Mouse (Mus musculus): ENCODE data around the gene 0610010K14Rik.

0610010K14Rik gene
- long read RNA-seq, experiment 1, transcript 0610010K14Rik-208 (6 exons, 880 nt), result major isoform, 8 of 18 reads
- long read RNA-seq, experiment 1, partial matches to known transcripts, result 1 of 18 reads
- long read RNA-seq, experiment 1, other reads (novel, unspliced or antisense), result 3 of 18 reads
- long read RNA-seq, experiment 2, transcript 0610010K14Rik-208 (6 exons, 880 nt), result major isoform, 7 of 22 reads
- long read RNA-seq, experiment 2, partial matches to known transcripts, result 1 of 22 reads
- long read RNA-seq, experiment 2, other reads (novel, unspliced or antisense), result 6 of 22 reads

DNA sequence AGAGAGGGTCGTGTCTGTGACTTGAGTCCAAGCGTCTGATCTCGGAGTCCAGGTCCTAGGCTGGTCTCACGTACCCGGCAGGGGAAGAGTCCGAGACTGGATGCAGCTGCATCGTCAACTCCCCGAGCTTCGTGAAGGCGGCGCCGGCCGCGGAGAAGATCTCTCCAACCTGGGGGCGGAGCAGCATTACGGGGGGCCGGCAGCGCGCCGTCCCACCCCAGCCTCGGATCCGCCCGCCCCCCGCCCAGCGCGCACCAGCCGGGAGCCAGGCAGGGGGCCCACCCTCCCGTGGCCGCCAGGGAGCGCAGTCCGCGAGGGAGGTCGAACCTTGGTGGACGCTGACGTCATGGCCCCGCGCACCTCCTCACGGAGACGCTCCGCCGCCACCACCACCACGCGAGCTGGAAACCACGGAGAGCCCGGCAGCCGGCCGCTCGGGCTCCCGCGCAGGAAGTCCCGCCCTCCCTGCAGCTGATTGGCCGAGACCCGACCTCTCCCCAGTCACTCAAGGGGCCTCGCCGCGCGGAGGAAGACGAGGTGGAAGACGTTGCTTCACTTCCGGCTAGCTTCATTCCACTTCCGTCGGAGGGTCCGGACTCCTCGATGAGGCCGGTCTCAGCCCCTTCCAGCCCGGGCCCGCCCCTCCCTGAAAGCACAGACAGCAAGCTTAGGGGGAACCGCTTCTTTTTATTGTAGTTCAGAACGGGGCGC, at the start of gene 0610010K14Rik:
0610010K14Rik (minus strand) TSS at position 458 of the 711 bp plus-strand sequence.
- intact Hi-C loops (cut with DNase I), result no loop called here

GRCm38 (mm10) chr11:70285686-70286085, 48.0 kb upstream of the 0610010K14Rik start:
- intact Hi-C loops (cut with DNase I), result no loop called here

DNA sequence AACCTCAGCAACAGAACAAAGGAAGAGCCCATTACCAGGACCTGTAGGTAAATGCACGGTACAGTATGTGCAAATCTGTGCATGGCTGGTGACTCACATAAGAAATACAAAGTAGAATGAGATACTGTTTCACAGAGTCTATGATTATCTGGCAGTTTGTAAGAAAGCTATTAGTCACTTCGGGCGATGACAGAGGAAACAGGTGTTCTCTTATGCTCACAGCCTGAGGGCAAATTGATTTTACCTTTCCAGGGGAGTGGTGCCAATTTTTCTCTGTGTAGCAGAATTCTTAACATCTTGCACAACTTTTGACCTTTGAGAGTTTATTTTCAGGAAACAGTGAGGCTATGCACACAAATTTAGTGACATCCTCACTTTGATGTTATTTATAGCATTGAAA, 47.0 kb upstream of the 0610010K14Rik start:
- intact Hi-C loops (cut with DNase I), result no loop called here

GRCm38 (mm10) chr11:70283666-70284065, 46.0 kb upstream of the 0610010K14Rik start:
- intact Hi-C loops (cut with DNase I), result no loop called here

DNA sequence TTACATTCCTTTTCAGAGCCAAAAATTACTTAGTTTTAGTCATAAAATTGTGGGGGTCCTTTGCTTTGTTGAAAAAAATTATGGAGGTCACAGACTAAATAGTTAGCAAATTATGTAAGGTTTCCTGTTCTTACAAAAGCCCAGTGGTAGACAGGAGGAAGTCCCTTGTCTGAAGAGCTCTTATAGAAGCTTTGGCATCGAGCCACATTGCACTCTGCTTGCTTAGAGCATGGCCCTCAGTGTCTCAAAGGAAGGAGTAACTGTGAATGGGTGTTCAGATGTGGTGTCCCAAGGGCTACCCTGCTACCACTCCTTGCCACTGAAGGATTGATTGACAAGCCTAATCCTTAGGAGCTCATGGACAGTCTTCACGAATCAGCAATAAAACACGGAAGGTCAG, 42.7 kb upstream of the 0610010K14Rik start:
- intact Hi-C loops (cut with DNase I), result no loop called here

- intact Hi-C loops (cut with DNase I), result no loop called here
These were observed 41.2 kb upstream of the 0610010K14Rik start for GRCm38 (mm10) chr11:70278961-70279360.

GRCm38 (mm10) chr11:70271641-70272040, 33.9 kb upstream of the 0610010K14Rik start:
- intact Hi-C loops (cut with DNase I), result no loop called here

DNA sequence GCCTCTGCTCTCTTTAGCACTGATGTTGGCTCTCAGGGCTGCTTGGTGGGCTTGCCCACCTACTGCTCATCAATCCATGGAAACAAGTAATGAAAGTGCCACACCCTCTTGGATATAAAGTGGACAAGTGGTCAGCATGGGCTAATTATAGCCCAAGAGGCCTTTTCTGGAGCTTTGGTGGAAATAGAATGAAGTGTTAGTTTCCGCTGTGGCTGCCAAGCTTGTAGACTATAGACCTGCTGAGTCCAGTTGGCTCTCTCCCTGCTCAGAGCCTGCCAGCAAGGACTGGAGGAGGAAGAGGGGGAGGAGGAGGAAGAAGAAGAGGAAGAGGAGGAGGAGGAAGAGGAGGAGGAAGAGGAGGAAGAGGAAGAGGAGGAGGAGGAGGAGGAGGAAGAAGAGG, 28.7 kb upstream of the 0610010K14Rik start:
- intact Hi-C loops (cut with DNase I), result no loop called here

- intact Hi-C loops (cut with DNase I), result no loop called here
These were observed 28.1 kb upstream of the 0610010K14Rik start for GRCm38 (mm10) chr11:70265819-70266218.

DNA sequence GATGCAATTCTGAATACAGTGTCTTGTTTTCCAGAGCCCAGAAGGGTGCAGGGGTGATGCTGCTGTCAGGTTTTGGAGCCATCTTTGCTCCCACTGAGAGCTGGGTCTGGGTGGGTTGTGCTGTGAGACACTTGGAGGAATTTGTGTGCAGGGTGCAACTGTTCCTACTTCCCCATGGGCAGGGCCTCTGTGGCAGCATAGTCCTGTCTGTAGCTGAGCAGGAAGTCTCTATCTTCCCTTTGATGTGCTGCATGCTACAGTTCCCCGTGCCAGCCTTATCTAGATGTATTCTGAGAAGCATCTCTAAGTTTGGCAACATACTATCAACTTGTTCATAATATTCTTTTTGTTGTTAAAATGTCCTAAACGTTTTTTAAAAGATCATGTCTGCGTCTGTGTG, 27.5 kb upstream of the 0610010K14Rik start:
- intact Hi-C loops (cut with DNase I), result no loop called here

- intact Hi-C loops (cut with DNase I), result no loop called here
These were observed 21.3 kb upstream of the 0610010K14Rik start for GRCm38 (mm10) chr11:70259035-70259434.

DNA sequence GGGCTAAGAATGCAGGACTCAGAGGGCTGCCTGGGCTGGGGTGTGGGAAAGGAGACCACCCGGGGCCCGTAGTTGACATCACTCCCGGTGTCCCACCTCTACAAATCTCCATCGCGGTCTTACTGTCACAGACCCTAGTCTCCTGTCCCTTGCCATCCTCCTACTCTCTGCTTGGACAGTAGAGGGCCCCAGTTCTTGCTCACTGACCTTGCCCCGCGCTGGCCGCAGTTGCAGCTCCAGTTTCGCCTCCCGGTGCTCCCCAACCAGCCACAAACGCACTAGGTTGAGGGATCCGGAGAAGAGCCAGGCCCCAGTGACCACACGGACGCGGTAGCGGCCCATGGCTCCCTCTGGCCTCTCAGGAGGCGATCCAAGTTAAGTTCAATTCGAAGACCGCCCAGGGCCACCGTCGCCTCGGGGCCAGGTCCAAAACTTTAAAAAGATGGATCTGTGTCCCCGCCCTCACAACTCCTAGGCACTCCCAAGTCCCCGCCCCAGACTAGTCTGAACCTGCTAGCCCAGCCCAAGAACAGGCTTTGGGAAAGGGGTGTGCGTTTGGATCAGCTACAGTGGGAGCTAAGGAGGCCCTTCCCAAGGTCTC, 17.3 kb upstream of the 0610010K14Rik start, which contains the start of gene Alox12:
Alox12 (minus strand) TSS at position 423 of the 601 bp plus-strand sequence.
- intact Hi-C loops (cut with DNase I), result no loop called here

DNA sequence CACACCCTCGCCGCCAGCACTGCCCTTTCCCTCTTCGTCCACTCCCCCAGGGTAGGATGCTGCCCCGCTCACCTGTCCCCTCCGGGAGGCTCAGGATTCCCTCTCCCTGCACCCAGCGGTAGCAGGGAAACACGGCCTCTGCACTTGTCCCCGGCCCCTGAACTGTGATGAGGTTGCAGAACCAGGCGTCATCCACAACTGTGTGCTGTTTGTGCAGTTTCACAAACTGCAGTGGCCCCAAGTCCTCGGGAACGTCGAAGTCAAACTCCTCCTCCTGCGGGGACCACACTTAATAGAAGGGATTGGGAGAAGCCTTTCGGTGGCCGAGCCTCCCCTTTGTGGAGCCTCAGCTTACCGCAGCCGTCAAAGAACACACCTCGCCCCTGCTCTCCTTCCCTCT, 16.6 kb upstream of the 0610010K14Rik start:
- intact Hi-C loops (cut with DNase I), result no loop called here

DNA sequence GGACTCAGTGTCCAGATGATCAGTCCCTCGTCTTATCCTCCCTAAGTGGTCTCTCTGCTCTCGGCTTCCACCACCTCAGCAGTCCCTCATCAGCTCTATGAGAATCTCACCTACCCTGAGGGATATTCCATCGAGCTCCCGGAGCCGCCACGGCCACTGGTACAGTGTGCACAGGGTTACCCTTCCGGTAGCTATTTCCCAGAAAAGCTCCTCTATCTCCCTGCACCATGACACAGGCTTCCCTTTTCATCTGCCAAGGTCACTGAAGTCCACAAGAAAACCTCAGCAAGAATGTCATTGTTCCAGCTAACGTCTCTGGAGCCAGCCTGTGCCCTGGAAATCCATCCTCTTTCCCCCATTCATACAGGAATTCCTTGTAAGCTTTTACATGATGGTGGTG, 14.1 kb upstream of the 0610010K14Rik start:
- intact Hi-C loops (cut with DNase I), result no loop called here

DNA sequence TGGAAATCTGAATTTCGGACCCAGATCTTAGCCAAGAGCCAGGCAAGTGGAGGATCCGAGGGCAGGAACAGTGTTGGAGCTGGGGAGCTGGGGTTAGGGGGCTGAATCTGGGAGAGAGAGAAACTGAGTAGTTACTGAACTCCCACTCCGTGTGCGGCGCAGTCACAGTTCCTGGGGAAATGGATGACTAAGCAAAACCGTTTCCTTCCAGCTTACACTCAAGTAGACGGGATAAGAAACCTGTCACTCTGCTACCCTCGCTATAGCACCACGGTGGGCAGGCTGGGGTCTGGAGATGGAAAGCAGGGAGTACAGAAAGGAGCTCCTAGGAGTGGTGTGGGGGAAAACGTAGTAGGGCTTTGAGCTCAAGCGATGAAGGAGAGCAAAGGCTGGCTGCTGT, 12.4 kb upstream of the 0610010K14Rik start:
- intact Hi-C loops (cut with DNase I), result no loop called here

DNA sequence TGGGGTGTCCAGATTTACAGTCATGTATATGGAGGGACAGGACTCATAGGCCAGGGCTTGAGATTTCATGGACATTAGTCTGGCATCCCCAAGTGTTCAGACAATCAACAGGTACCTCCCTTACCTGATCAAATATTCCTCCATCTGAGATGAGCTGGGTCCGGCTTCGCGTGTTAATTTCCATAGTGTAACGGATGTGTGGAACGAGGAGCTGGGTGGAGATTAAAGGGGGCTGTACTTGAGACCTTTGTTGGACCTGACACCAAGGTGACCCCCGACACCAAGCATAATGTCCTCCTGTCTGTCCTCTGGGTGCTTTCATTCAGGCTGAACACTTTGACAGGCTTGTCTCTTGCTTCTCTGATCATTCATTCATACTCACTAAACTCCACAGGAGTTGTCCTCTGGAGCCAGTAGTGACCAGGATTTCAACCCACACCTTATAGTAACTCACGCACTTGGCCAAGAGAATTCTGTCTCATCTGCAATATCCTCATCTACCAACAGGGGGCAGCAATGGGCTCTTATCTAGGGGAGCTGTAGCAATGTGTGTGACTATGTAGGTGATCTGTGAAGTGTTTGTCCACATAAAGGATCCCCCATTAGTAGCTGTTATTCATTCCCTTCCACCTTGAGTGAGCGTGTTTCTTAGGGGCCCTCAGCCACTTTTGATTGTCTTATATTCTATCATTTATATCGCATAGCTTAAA, 9.6 kb upstream of the 0610010K14Rik start:
- intact Hi-C loops (cut with DNase I), result loop anchor here (2.0 kb wide), 1 partner anchor 62 kb away; no protein-coding TSS in a partner anchor

DNA sequence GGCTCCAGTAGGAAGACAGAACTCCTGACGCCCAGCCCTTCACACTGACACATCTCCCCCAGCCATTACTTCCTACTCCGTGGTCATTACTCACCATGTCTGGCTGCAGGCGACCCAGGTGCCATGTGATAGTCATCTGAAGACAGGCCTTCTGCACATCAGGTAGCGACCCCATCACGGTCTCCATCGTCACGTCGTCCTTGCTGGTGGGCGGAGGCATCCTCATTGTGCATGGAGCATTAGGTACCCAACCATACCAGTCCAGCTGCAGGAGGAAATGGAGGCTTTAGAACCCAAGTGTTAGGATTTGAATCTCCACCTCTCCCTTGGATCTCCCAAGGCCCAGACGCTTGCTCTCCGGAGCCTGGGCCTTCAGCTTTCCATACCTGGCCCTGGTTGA, 4.9 kb upstream of the 0610010K14Rik start:
- intact Hi-C loops (cut with DNase I), result no loop called here

DNA sequence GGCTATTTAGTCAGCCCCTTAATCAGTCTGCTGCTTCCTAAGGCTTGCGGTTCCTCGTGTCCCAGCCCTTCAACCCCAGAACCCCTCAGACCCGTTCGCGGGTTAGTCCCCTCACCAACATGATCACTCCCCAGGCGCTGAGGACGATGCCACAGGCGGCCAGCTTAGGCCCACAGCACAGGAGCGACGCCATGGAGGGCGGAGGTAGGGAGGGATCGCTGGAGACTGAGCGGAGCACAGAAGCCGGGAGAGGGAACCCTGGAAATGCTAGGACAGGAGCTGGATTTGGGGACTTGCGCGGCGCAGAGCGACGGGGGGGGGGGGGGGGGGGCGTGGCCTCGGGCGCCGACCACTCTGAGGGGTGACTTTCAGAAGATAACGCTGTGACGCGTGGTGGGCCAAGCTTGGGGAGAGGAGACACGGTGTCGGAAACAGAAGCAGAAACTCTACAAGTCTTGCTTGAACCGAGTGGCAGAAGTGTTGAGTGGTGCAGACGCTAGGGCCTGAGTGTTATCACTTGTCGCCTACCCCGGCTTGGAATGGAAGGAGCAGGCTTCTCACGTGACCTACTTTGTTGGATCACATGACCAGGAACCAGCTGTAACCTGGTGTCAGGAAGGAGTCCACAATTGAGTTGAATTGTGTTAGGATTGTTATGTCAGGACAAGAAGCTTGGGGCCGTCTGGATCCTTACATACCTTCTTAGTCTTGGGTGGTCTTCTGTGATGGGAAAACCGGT, 2.0 kb upstream of the 0610010K14Rik start, which contains the start of the genes Gm21988 and Rnasek:
Gm21988 (minus strand) TSS at position 290 of the 739 bp plus-strand sequence.
Rnasek (minus strand) TSS at position 302 of the 739 bp plus-strand sequence.
- intact Hi-C loops (cut with DNase I), result no loop called here

DNA sequence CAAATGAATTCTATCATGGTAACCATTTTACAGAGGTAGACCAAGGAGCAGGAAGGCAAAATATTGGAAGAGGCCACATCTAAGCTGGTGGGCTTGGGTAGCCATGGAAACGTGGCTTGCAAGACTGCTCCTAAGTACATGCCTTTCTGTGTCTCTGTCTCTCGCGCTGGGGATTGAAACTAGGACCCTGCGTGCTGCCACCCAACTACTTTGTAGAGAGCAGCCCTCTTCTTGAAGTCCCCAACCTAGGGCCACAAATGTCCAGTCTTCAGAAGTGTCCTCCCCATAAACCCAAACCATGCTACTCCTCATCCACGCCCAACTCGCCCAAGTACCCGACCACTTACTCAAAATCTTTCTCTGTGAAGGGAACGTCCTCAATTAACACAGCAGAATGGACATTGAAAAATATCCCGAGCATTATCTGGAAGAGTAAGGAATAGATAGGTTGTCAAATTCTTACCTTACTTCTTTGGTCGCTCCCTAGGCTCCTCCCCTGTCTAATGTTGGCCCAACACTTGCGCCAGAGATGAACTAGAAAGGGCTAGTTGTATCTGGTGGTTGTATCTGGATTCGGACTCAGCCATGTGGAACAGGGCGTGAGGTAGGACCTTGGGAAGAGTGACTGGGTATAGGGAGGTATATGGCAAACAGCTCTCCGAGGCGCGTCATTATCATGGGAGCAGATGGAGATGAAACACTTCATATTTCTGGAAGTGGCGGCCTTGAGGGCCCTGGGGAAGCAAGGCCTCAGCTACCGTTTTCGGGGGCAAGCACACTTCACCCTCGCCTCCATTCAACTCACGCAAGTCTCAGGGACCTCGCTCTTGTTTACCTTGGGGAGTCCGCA, 1.1 kb upstream of the 0610010K14Rik start:
- intact Hi-C loops (cut with DNase I), result no loop called here

- intact Hi-C loops (cut with DNase I), result no loop called here
These were observed 997 bp downstream of the 0610010K14Rik start for GRCm38 (mm10) chr11:70236717-70237116.

Data from adrenal gland (tissue).